7 mouse cellular contexts compared by ENCODE assay signal in the genomic region with DNA sequence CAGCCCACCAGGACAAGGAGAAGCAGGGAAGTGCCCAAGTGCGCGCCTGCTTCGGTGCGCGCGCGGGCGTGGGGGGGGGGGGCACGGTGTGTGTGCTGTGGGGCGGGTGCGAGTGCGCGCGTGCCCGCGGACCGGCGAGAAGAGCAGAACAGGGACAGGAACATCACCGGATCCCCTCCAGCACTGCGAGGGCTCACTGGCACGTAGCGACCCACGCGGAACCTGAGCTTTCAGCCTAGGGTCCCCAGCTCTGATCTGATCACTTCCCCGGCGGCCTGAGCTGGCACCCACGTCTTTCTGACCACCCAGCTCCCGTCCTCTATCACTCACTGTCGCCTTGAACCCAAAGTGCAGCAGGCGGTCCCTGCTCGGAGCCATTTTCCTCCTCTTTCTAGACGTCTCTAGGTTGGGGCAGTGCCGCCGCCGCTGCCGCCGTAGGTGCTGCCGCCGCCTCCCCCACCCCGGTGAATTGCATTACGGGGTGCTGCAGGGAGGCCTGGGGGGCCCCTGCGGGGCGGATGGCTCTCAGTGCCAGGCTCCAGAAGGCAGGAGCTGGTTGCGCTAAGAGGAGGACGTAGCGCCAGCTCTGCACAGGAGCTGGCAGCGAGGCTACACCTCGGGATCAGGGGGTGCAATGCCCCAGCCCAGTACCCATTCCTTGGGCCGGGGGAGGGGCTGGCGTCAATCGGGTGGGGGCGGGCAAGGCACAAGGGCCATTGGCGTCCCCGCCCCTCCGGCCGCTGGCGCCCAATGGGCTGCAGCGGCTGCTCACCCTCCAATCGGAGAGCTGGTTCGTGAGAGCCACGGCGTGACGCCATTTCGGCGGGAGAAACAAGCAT. TPM values are rescaled to one million over a fixed set of nuclear protein-coding genes. Genes with fewer than 3 reads are reported as not detected.
DNase-seq lines count a peak whose midpoint lies in the region; ATAC-seq lines count a peak whose summit lies in the region.

A gene (minus strand): TSS at position 618 of the 839 bp plus-strand sequence.

- under 1% methylated on average over 54 of the region's 65 CpGs for WGBS in intestine, embryonic 16.5 days
- under 1% methylated on average over 60 of the region's 65 CpGs for WGBS in midbrain, embryonic 11.5 days

- peak within 1 kb of the TSS; percentile 89 for H3K9ac ChIP-seq in intestine, embryonic 16.5 days (ENCODE audit: low read depth, low read length)
- peak within 1 kb of the TSS; percentile 81 for H3K9ac ChIP-seq in midbrain, embryonic 11.5 days (ENCODE audit: low read length)

- H3K4me2 ChIP-seq in intestine, embryonic 16.5 days (ENCODE audit: low read depth, low read length): peak within 1 kb of the TSS; percentile 91
- H3K4me2 ChIP-seq in midbrain, embryonic 11.5 days: peak within 1 kb of the TSS; percentile 97

- H3K36me3 ChIP-seq in intestine, embryonic 16.5 days (ENCODE audit: control insufficient read depth, insufficient read depth, low read length): 0 out of 2 replicates have a peak, but pooled peaks cover 2% of the 10 kb centered on the region
- no peaks in the 10 kb centered on the region for H3K36me3 ChIP-seq in midbrain, embryonic 11.5 days (ENCODE audit: control insufficient read depth, insufficient read depth, low read length)

- peak within 1 kb of the TSS; percentile 98 for H3K4me3 ChIP-seq in intestine, embryonic 16.5 days (ENCODE audit: low read length)
- peak within 1 kb of the TSS; percentile 87 for H3K4me3 ChIP-seq in midbrain, embryonic 11.5 days (ENCODE audit: low read depth, low read length)

- ATAC-seq in intestine, embryonic 16.5 days: peak; percentile 91
- peak; percentile 88 for ATAC-seq in midbrain, embryonic 11.5 days (ENCODE audit: low FRiP score)

- H3K27me3 ChIP-seq in intestine, embryonic 16.5 days (replicated peaks; ENCODE audit: control insufficient read depth, insufficient read depth, low read length): no peaks in the 10 kb centered on the region
- no peaks in the 10 kb centered on the region for H3K27me3 ChIP-seq in midbrain, embryonic 11.5 days (ENCODE audit: control insufficient read depth, insufficient read depth, low read length)

- intact Hi-C loops in left cerebral cortex, postnatal 36 days (cut with DNase I): loop anchor here (10.0 kb wide), 1 partner anchor 125 kb away; a partner anchor contains a TSS

- H3K27ac ChIP-seq in intestine, embryonic 16.5 days (ENCODE audit: low read length): peak within 1 kb of the TSS; percentile 93
- peak within 1 kb of the TSS; percentile 84 for H3K27ac ChIP-seq in midbrain, embryonic 11.5 days (ENCODE audit: low read depth, low read length)

- peaks cover 5% of the 10 kb centered on the region for H3K4me1 ChIP-seq in intestine, embryonic 16.5 days (ENCODE audit: control insufficient read depth, insufficient read depth, low read length)
- H3K4me1 ChIP-seq in midbrain, embryonic 11.5 days (ENCODE audit: control insufficient read depth, insufficient read depth, low read length): peaks cover 4% of the 10 kb centered on the region; the same call in 1 of the 2 replicates

- H3K9me3 ChIP-seq in intestine, embryonic 16.5 days (ENCODE audit: control insufficient read depth, low read length): no peaks in the 10 kb centered on the region
- no peaks in the 10 kb centered on the region for H3K9me3 ChIP-seq in midbrain, embryonic 11.5 days (ENCODE audit: control insufficient read depth, low read length)

- peak; percentile 90 for DNase-seq in adrenal gland, adult 8-10 months
- DNase-seq in embryo, embryonic 9.5 days (ENCODE audit: extremely low spot score): peak; percentile 89
- peak; percentile 87 to 93 for DNase-seq in gastrocnemius, postnatal 4 days (ENCODE audit: low spot score in 2 of 2)
- peak; percentile 89 to 90 for DNase-seq in left cerebral cortex, postnatal 36 days (ENCODE audit: low spot score in 2 of 2)
- peak; percentile 98 for DNase-seq in midbrain, embryonic 11.5 days (ENCODE audit: low spot score, missing footprints)
- peak; percentile 88 for DNase-seq in skeletal muscle tissue, adult 2 months (ENCODE audit: low read depth, low spot score)

RNA-seq across cellular contexts. Expression of the gene that starts here (rescaled TPM):
- total RNA-seq in adrenal gland, adult 8-10 months (2022): 10 to 100 TPM; 37.4 to 45.0 (median 41.1) TPM
- 10 to 100 TPM; 16.9 to 18.2 TPM for total RNA-seq in gastrocnemius, postnatal 4 days (2021)
- polyA plus RNA-seq in intestine, embryonic 16.5 days (2015; fragmentation: Nextera tagmentation; extraction: Ambion mirVana): 12.8 TPM in 2 replicates
- total RNA-seq in left cerebral cortex, postnatal 36 days (2021): 10 to 100 TPM; 36.0 to 42.2 TPM
- polyA plus RNA-seq in midbrain, embryonic 11.5 days (2014; fragmentation: Nextera tagmentation; extraction: Ambion mirVana): 23.4 and 24.9 TPM in 2 replicates

Comparison
In these comparisons a context has a peak if more than half of its experiments do, and no peak if none do; other contexts are left out.
1. Peak in every context shown above with its lines: DNase-seq, ATAC-seq, H3K4me3 ChIP-seq and H3K27ac ChIP-seq.